Mouse (Mus musculus) hindbrain, embryonic 12.5 days (tissue): ENCODE results near the gene Ptpn21. TPM values are rescaled to one million over a fixed set of nuclear protein-coding genes. Genes with fewer than 3 reads are reported as not detected.

Source experiments
- ATAC-seq: fragments of 200-750 bp; cut with Nextera tagmentation; 2 replicates; pipeline ENCODE4 v1.8.0; 2017; ENCODE audit warnings: moderate TSS enrichment; ENCODE audit not compliant: low FRiP score
- H3K27ac ChIP-seq: fragments of 300-500 bp; sonication (generic); 2 replicates; pipeline ENCODE4 v1.5.1; 2016; ENCODE audit warnings: mild to moderate bottlenecking
- H3K27me3 ChIP-seq: fragments of 300-500 bp; sonication (generic); 2 replicates; pipeline ENCODE4 v1.6.1; 2016; ENCODE audit warnings: mild to moderate bottlenecking
- H3K36me3 ChIP-seq: fragments of 300-500 bp; sonication (generic); 2 replicates; pipeline ENCODE4 v1.6.1; 2016; ENCODE audit warnings: mild to moderate bottlenecking
- H3K4me1 ChIP-seq: fragments of 300-500 bp; sonication (generic); 2 replicates; pipeline ENCODE4 v1.6.1; 2016
- H3K4me2 ChIP-seq: fragments of 300-500 bp; sonication (generic); replicated peaks from 2 replicates; pipeline ENCODE4 v1.6.1; 2016; ENCODE audit warnings: mild to moderate bottlenecking
- H3K4me3 ChIP-seq: fragments of 300-500 bp; sonication (generic); 2 replicates; pipeline ENCODE4 v1.5.1; 2016; ENCODE audit warnings: mild to moderate bottlenecking
- H3K9ac ChIP-seq: fragments of 300-500 bp; sonication (generic); 2 replicates; pipeline ENCODE4 v1.6.1; 2016; ENCODE audit warnings: mild to moderate bottlenecking, moderate library complexity
- H3K9me3 ChIP-seq: fragments of 300-500 bp; sonication (generic); replicated peaks from 2 replicates; pipeline ENCODE4 v1.6.1; 2016; ENCODE audit warnings: mild to moderate bottlenecking
- WGBS: fragments of 180-500 bp; shearing (Covaris S2); methylation state at CpG from one replicate; pipeline ENCODE4 v1.1.7; 2016; 5-methylcytosine and 5-hydroxymethylcytosine counted together
- polyA plus RNA-seq: library from polyadenylated mRNA; unstranded; fragments of >200 nt; fragmentation: Nextera tagmentation; extraction: Ambion mirVana; gene quantifications from 2 replicates; pipeline ENCODE4 v1.2.1, GENCODE M21; 2016

Ptpn21 gene
- polyA plus RNA-seq, 1 experiment from 2014 or later, result 7.2 TPM

- WGBS, result 3% methylated on average over 32 of the region's 32 CpGs
Measured at GRCm38 (mm10) chr12:98627392-98628259, 109.6 kb downstream of the Ptpn21 start, which contains the start of gene Spata7. Gene Spata7 (plus strand): TSS chr12:98628157.

More at GRCm38 (mm10) chr12:98627392-98628259, 109.6 kb downstream of the Ptpn21 start, which contains the start of gene Spata7:
- H3K4me1 ChIP-seq, result peaks cover 6% of the 10 kb centered on the region; the same call in 1 of the 2 replicates
- ATAC-seq, result peak; percentile 93
- H3K4me2 ChIP-seq, result peak within 1 kb of the TSS; percentile 67
- no peaks in the 10 kb centered on the region for H3K27me3 ChIP-seq
- H3K27ac ChIP-seq, result peak within 1 kb of the TSS; percentile 40; the same call in 1 of the 2 replicates
- H3K9ac ChIP-seq, result peak within 1 kb of the TSS; percentile 68
- H3K9me3 ChIP-seq, result 0 out of 2 replicates have a peak, but pooled peaks cover 5% of the 10 kb centered on the region
- H3K4me3 ChIP-seq, result peak within 1 kb of the TSS; percentile 68
- peaks cover under 1% of the 10 kb centered on the region; the same call in 1 of the 2 replicates for H3K36me3 ChIP-seq

Other genes with a start within 250 kb of the Ptpn21 start
- 32.1 and 35.1 TPM in 2 replicates for gene Kcnk10, start 159.1 kb downstream of the Ptpn21 start, polyA plus RNA-seq
- 27.1 and 27.4 TPM in 2 replicates for gene Spata7, start 109.2 kb downstream of the Ptpn21 start, polyA plus RNA-seq
- gene Zc3h14, start 9.6 kb upstream of the Ptpn21 start, polyA plus RNA-seq, result 151 and 159 TPM in 2 replicates
- gene Eml5, start 164.1 kb upstream of the Ptpn21 start, polyA plus RNA-seq, result 19.6 and 23.6 TPM in 2 replicates
- gene Ttc8, start 183.2 kb upstream of the Ptpn21 start, polyA plus RNA-seq, result 39.0 and 40.2 TPM in 2 replicates